Mouse (Mus musculus) kidney, adult 2 months (tissue): Measurements from ENCODE around the gene Cers6.

Experiments
- CTCF ChIP-seq: fragments of 200-500 bp; conservative IDR thresholded peaks from 2 replicates; pipeline ENCODE4 v1.5.1; 2011; ENCODE audit warnings: low read depth, mild to moderate bottlenecking, control low read depth, low read length, moderate library complexity, mixed read lengths; ENCODE audit not compliant: insufficient read depth, insufficient read length
- POLR2A ChIP-seq: fragments of 200-500 bp; IDR thresholded peaks from one replicate; pipeline ENCODE4 v1.6.1; 2011; ENCODE audit warnings: low read depth, low read length, control low read depth

DNA sequence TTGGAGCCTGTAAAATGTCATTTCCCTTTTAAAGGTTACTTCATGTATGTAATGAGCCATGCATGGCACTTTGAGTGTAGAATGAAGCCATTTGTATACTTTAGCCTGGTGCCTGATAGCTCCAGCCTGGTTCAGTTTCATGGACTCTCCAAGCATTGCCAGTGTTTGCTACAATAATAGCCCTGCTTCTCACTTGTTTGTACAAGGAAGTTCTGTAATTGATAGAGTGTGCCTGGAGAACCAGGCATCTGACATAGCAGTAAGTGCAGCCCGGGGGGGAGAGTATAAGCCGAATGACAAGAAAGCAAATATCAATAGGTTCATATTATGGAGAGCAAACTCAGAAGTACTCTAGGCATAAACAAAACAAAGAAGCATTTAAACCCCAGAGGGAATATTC, 171.3 kb downstream of the Cers6 start:
- no peak for TF ChIP-seq CTCF
- TF ChIP-seq POLR2A = no peak
